ENCODE assay signal across 20 mouse cellular contexts in genomic region chr13:28740158-28740670, GRCm38 (mm10).
A peak's percentile ranks its signal among the peaks of the same experiment; 100 is the strongest.
DNase-seq lines count a peak whose midpoint lies in the region; ATAC-seq and TF ChIP-seq lines count a peak whose summit lies in the region.
"Had no signal": no experiment of that assay in that cellular context is flagged by ENCODE, and none has a peak within 500 bp of the region (broad histone marks: within the 10 kb centered on the region; RNA-seq: fewer than 3 reads in every experiment).

No protein-coding gene starts in this region.

- TF ChIP-seq CTCF in forebrain, postnatal 0 days (IDR thresholded peaks at IDR 0.05; ENCODE audit: low read depth) = no peak

- H3K4me1 ChIP-seq in forebrain, postnatal 0 days (ENCODE audit: insufficient read depth) = no peaks in the 10 kb centered on the region
- peaks cover 22% of the 10 kb centered on the region for H3K4me1 ChIP-seq in forebrain, embryonic 10.5 days
- peaks cover 6% of the 10 kb centered on the region; the same call in 1 of the 2 replicates for H3K4me1 ChIP-seq in hindbrain, embryonic 14.5 days (replicated peaks; ENCODE audit: control insufficient read depth, insufficient read depth, low read length)
- H3K4me1 ChIP-seq in hindbrain, embryonic 12.5 days = peaks cover 19% of the 10 kb centered on the region
- peaks cover 16% of the 10 kb centered on the region for H3K4me1 ChIP-seq in midbrain, embryonic 13.5 days (replicated peaks)
- H3K4me1 ChIP-seq in midbrain, embryonic 16.5 days (ENCODE audit: control insufficient read depth, insufficient read depth, low read length) = 0 out of 2 replicates have a peak, but pooled peaks cover 2% of the 10 kb centered on the region
- peaks cover 11% of the 10 kb centered on the region; the same call in 1 of the 2 replicates for H3K4me1 ChIP-seq in stomach, embryonic 15.5 days

- no peak overlapping the region for H3K9ac ChIP-seq in forebrain, postnatal 0 days
- no peak overlapping the region for H3K9ac ChIP-seq in hindbrain, embryonic 14.5 days
- H3K9ac ChIP-seq in hindbrain, embryonic 12.5 days = no peak overlapping the region
- H3K9ac ChIP-seq in midbrain, embryonic 13.5 days (replicated peaks) = no peak overlapping the region
- H3K9ac ChIP-seq in midbrain, embryonic 16.5 days (ENCODE audit: low read depth, low read length) = no peak overlapping the region
- H3K9ac ChIP-seq in stomach, embryonic 15.5 days = no peak overlapping the region
- H3K9ac ChIP-seq: limb, embryonic 13.5 days had no signal

- DNase-seq in forebrain, postnatal 0 days = peak; percentile 27
- no peak for DNase-seq in forebrain, embryonic 10.5 days (ENCODE audit: extremely low spot score, low spot score)
- no peak for DNase-seq in hindbrain, embryonic 14.5 days (ENCODE audit: low spot score)
- no peak for DNase-seq in layer of hippocampus, postnatal 36 days
- DNase-seq: adrenal gland, adult 8-10 months; cerebellum, adult 11-12 months; gastrocnemius, postnatal 10 days; heart, adult 2 months; kidney, adult 9 months; kidney, postnatal 36 days; right cerebral cortex, postnatal 4 days; thymus, adult 18-20 months had no signal

- no peak overlapping the region for H3K27ac ChIP-seq in forebrain, postnatal 0 days (ENCODE audit: low read depth, low read length)
- H3K27ac ChIP-seq in forebrain, embryonic 10.5 days = no peak overlapping the region
- 0 out of 2 replicates have a peak overlapping the region, but pooled peaks have one; percentile 9 for H3K27ac ChIP-seq in hindbrain, embryonic 14.5 days
- H3K27ac ChIP-seq in hindbrain, embryonic 12.5 days = no peak overlapping the region
- 0 out of 2 replicates have a peak overlapping the region, but pooled peaks have one; percentile 7 for H3K27ac ChIP-seq in midbrain, embryonic 13.5 days
- no peak overlapping the region for H3K27ac ChIP-seq in midbrain, embryonic 16.5 days (ENCODE audit: low read length)
- H3K27ac ChIP-seq in stomach, embryonic 15.5 days = peak overlapping the region; percentile 26; the same call in 1 of the 2 replicates
- H3K27ac ChIP-seq: embryonic facial prominence, embryonic 10.5 days; heart, adult 2 months; limb, embryonic 13.5 days had no signal

- no peaks in the 10 kb centered on the region for H3K36me3 ChIP-seq in forebrain, postnatal 0 days (ENCODE audit: insufficient read depth)
- H3K36me3 ChIP-seq in forebrain, embryonic 10.5 days (replicated peaks) = no peaks in the 10 kb centered on the region
- no peaks in the 10 kb centered on the region for H3K36me3 ChIP-seq in hindbrain, embryonic 14.5 days (replicated peaks; ENCODE audit: control insufficient read depth, insufficient read depth)
- H3K36me3 ChIP-seq in hindbrain, embryonic 12.5 days = no peaks in the 10 kb centered on the region
- no peaks in the 10 kb centered on the region for H3K36me3 ChIP-seq in midbrain, embryonic 13.5 days
- H3K36me3 ChIP-seq in midbrain, embryonic 16.5 days (ENCODE audit: control insufficient read depth, insufficient read depth, low read length) = no peaks in the 10 kb centered on the region
- H3K36me3 ChIP-seq in stomach, embryonic 15.5 days = no peaks in the 10 kb centered on the region

- no peak overlapping the region for H3K4me2 ChIP-seq in forebrain, postnatal 0 days (ENCODE audit: low read depth)
- no peak overlapping the region for H3K4me2 ChIP-seq in hindbrain, embryonic 14.5 days (replicated peaks)
- no peak overlapping the region for H3K4me2 ChIP-seq in hindbrain, embryonic 12.5 days (replicated peaks)
- H3K4me2 ChIP-seq in midbrain, embryonic 13.5 days (replicated peaks) = no peak overlapping the region
- no peak overlapping the region for H3K4me2 ChIP-seq in midbrain, embryonic 16.5 days (ENCODE audit: low read length)
- H3K4me2 ChIP-seq in stomach, embryonic 15.5 days = no peak overlapping the region
- H3K4me2 ChIP-seq: limb, embryonic 13.5 days; midbrain, embryonic 11.5 days had no signal

- no peaks in the 10 kb centered on the region for H3K27me3 ChIP-seq in forebrain, postnatal 0 days (ENCODE audit: insufficient read depth, low read length)
- H3K27me3 ChIP-seq in forebrain, embryonic 10.5 days (ENCODE audit: poor library complexity, severe bottlenecking) = no peaks in the 10 kb centered on the region
- H3K27me3 ChIP-seq in hindbrain, embryonic 14.5 days (ENCODE audit: control insufficient read depth, insufficient read depth, low read length) = no peaks in the 10 kb centered on the region
- no peaks in the 10 kb centered on the region for H3K27me3 ChIP-seq in hindbrain, embryonic 12.5 days
- no peaks in the 10 kb centered on the region for H3K27me3 ChIP-seq in midbrain, embryonic 13.5 days
- no peaks in the 10 kb centered on the region for H3K27me3 ChIP-seq in midbrain, embryonic 16.5 days (ENCODE audit: control insufficient read depth, insufficient read depth, low read depth, low read length)
- no peaks in the 10 kb centered on the region for H3K27me3 ChIP-seq in stomach, embryonic 15.5 days (replicated peaks)
- H3K27me3 ChIP-seq: limb, embryonic 13.5 days had no signal

- no peak overlapping the region for H3K4me3 ChIP-seq in forebrain, postnatal 0 days (ENCODE audit: low read depth, low read length)
- no peak overlapping the region for H3K4me3 ChIP-seq in forebrain, embryonic 10.5 days
- H3K4me3 ChIP-seq in hindbrain, embryonic 14.5 days (replicated peaks; ENCODE audit: low read length) = no peak overlapping the region
- H3K4me3 ChIP-seq in hindbrain, embryonic 12.5 days = no peak overlapping the region
- H3K4me3 ChIP-seq in midbrain, embryonic 13.5 days (replicated peaks) = no peak overlapping the region
- no peak overlapping the region for H3K4me3 ChIP-seq in midbrain, embryonic 16.5 days (ENCODE audit: low read depth, low read length)
- no peak overlapping the region for H3K4me3 ChIP-seq in stomach, embryonic 15.5 days (replicated peaks)
- H3K4me3 ChIP-seq: embryonic facial prominence, embryonic 10.5 days; heart, adult 2 months; limb, embryonic 13.5 days had no signal

- WGBS in forebrain, postnatal 0 days = 37% methylated on average over 7 of the region's 7 CpGs
- 80% methylated on average over 7 of the region's 7 CpGs for WGBS in forebrain, embryonic 10.5 days
- WGBS in hindbrain, embryonic 14.5 days = 49% methylated on average over 7 of the region's 7 CpGs
- 54% methylated on average over 7 of the region's 7 CpGs for WGBS in hindbrain, embryonic 12.5 days
- 57% methylated on average over 7 of the region's 7 CpGs for WGBS in midbrain, embryonic 13.5 days
- 59% methylated on average over 7 of the region's 7 CpGs for WGBS in midbrain, embryonic 16.5 days
- 27% methylated on average over 7 of the region's 7 CpGs for WGBS in stomach, embryonic 15.5 days

- no peak for ATAC-seq in forebrain, postnatal 0 days
- ATAC-seq in hindbrain, embryonic 14.5 days (ENCODE audit: low FRiP score) = no peak
- no peak for ATAC-seq in hindbrain, embryonic 12.5 days (ENCODE audit: low FRiP score)
- no peak for ATAC-seq in midbrain, embryonic 13.5 days
- no peak for ATAC-seq in midbrain, embryonic 16.5 days
- no peak for ATAC-seq in stomach, embryonic 15.5 days (ENCODE audit: insufficient read depth, low FRiP score, low read depth)
- ATAC-seq: inflammation-experienced regulatory T-cells, adult 6 months had no signal

- no peaks in the 10 kb centered on the region for H3K9me3 ChIP-seq in forebrain, postnatal 0 days (ENCODE audit: low read length)
- H3K9me3 ChIP-seq in forebrain, embryonic 10.5 days = no peaks in the 10 kb centered on the region
- no peaks in the 10 kb centered on the region for H3K9me3 ChIP-seq in hindbrain, embryonic 14.5 days (ENCODE audit: control insufficient read depth, low read length)
- H3K9me3 ChIP-seq in hindbrain, embryonic 12.5 days (replicated peaks) = no peaks in the 10 kb centered on the region
- H3K9me3 ChIP-seq in midbrain, embryonic 13.5 days = no peaks in the 10 kb centered on the region
- H3K9me3 ChIP-seq in midbrain, embryonic 16.5 days (replicated peaks; ENCODE audit: control insufficient read depth, low read length, poor library complexity, severe bottlenecking) = no peaks in the 10 kb centered on the region
- H3K9me3 ChIP-seq in stomach, embryonic 15.5 days = no peaks in the 10 kb centered on the region
- H3K9me3 ChIP-seq: embryonic facial prominence, embryonic 10.5 days; limb, embryonic 13.5 days had no signal

Comparison
In these comparisons a context has a peak if more than half of its experiments do, and no peak if none do; other contexts are left out.
1. H3K27ac ChIP-seq: peak in hindbrain, embryonic 14.5 days (single experiment), midbrain, embryonic 13.5 days (single experiment) and stomach, embryonic 15.5 days (single experiment); none in forebrain, postnatal 0 days (single experiment), forebrain, embryonic 10.5 days (single experiment), hindbrain, embryonic 12.5 days (single experiment) and midbrain, embryonic 16.5 days (single experiment).